Mouse (Mus musculus): ENCODE measurements at regions not wholly inside any gene's neighbourhood (a gene's known extent, or its start where the extent isn't known, plus 50 kb on each side); places are given as distances from the start of the nearest gene placed in this dataset.

DNA sequence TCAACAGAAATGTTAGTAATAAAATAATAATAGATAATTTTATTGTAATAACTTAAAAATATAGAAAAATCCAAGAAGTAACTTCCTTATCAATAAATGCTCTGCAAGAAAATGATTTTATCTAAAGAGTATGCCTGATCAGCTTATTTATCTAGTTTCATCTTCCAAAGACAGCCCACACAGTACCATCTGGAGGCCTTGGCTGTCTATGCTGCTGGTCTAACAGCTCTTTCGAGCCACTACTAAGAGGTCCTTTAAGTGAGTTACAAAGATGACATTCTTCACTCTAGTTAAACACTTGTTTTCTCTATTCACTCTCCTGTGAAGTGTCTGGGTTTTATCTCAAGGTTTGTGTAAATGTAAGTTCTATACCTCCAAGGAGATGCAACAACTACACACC lies 305.7 kb downstream of the Mef2c start:
- TF ChIP-seq EP300 (IDR thresholded peaks at IDR 0.05; ENCODE audit: low read depth) (no peak), CTCF (IDR thresholded peaks at IDR 0.05; ENCODE audit: low read depth) (no peak)

All from heart, postnatal 0 days (tissue).